Mouse (Mus musculus) erythroblast, embryonic 14.5 days (primary cell): ENCODE results near the gene Lnx2. TPM values are rescaled to one million over a fixed set of nuclear protein-coding genes. Genes with fewer than 3 reads are reported as not detected.

Source experiments
- H3K27me3 ChIP-seq: 2 replicates; pipeline ENCODE4 v1.6.1; 2012; ENCODE audit warnings: inconsistent platforms; ENCODE audit not compliant: control insufficient read depth
- H3K36me3 ChIP-seq: 2 replicates; pipeline ENCODE4 v1.6.1; 2012; ENCODE audit warnings: mild to moderate bottlenecking, inconsistent platforms; ENCODE audit not compliant: control insufficient read depth
- H3K4me1 ChIP-seq: 2 replicates; pipeline ENCODE4 v1.6.1; 2012; ENCODE audit warnings: inconsistent platforms; ENCODE audit not compliant: control insufficient read depth
- H3K4me3 ChIP-seq: replicated peaks from 2 replicates; pipeline ENCODE3; 2012; ENCODE audit warnings: moderate library complexity, mild to moderate bottlenecking, inconsistent platforms
- H3K9me3 ChIP-seq: 2 replicates; pipeline ENCODE4 v1.6.1; 2012; ENCODE audit warnings: low read length, inconsistent platforms, mixed read lengths; ENCODE audit not compliant: control insufficient read depth
- GATA1 ChIP-seq: IDR thresholded peaks from 2 replicates; pipeline ENCODE4 v1.6.1; 2012; ENCODE audit warnings: low read length, inconsistent platforms, mixed read lengths
- TAL1 ChIP-seq: IDR thresholded peaks from 3 replicates; pipeline ENCODE4 v1.6.1; 2012; ENCODE audit warnings: low read length, inconsistent platforms, mixed read lengths
- polyA plus RNA-seq: library from polyadenylated mRNA; stranded (reverse); fragments of >175 nt; gene quantifications from 2 replicates; pipeline ENCODE4 v1.2.3, GENCODE M21; 2012

Lnx2 gene
- polyA plus RNA-seq, 1 experiment: 0.14 TPM

DNA sequence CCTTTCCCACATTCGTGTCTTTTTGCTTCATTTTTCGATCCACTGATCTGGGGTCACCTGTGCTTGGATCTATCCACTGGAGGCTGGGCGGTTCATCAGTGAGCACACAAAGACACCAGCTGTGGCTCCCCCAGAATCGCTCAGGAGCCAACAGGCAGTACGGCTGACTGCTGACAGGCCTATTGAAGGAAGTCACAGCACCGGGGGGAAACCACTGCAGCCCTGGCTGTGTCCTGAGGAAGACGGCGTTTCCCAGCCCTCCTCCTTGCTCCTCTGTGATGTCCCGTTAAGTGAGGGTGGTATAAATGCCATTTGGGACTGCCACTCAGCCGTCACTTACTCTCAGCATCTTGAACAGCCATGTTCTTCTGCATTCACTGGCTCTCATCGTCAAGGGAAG is 30.5 kb downstream of the Lnx2 start:
- Histone ChIP-seq H3K27me3 (no peaks in the 10 kb centered on the region), H3K4me1 (no peaks in the 10 kb centered on the region), H3K4me3 (no peak overlapping the region), H3K36me3 (peaks cover 12% of the 10 kb centered on the region), H3K9me3 (no peaks in the 10 kb centered on the region)
- TF ChIP-seq GATA1 (no peak), TAL1 (no peak)

DNA sequence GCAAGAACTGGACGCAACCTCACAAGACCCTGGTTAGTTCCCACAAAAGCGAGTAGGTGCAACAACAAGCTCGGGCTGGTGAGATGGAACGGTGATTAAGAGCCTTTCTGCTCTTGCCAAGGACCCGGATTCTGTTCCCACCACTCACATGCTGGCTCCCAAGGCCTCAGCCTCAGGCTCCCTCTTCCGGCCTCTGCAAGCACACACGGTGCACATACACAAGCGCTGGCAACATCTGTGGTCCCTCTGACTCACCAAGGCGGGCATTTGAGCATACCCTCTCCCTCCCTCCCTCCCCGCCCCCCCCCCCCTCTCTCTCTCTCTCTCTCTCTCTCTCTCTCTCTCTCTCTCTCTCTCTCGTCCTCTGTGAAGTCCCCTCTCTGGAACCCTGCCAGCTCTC is 31.1 kb downstream of the Lnx2 start:
- Histone ChIP-seq H3K36me3 (peaks cover 18% of the 10 kb centered on the region), H3K4me3 (no peak overlapping the region), H3K9me3 (no peaks in the 10 kb centered on the region), H3K4me1 (no peaks in the 10 kb centered on the region), H3K27me3 (no peaks in the 10 kb centered on the region)
- TF ChIP-seq TAL1 (no peak), GATA1 (no peak)

DNA sequence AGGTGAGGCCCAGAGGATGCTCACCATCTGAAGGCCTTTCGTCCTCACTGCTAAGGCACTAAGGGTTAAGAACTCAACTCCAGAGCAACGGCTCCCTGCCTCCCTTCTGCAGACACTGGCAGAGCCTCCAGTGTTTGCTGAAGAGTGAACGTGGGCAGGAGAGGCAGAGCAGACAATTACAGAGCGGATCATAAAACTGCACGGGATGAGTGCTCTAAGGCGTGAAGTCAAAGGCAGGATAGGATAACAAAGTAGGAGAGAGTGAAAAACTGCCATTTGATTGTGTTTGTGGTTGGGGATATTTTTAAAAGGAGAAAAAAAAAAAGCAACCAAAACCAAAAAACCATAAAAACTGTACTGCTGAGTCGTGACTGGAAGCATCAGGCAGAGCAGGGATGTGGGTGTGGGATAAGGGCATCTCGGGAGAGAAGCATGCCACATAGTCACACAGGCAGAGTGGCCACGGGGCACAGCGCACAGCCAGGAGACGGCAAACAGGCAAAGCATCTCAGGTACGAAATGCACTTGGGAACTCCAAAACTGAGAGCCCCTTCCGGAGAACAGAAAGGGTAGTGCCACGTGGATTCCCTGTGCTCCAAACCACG is 33.0 kb downstream of the Lnx2 start:
- no peak for TF ChIP-seq GATA1
- no peak for TF ChIP-seq TAL1
- Histone ChIP-seq H3K9me3 (no peaks in the 10 kb centered on the region), H3K4me1 (no peaks in the 10 kb centered on the region), H3K27me3 (no peaks in the 10 kb centered on the region), H3K4me3 (no peak overlapping the region), H3K36me3 (peaks cover 27% of the 10 kb centered on the region)

GRCm38 (mm10) chr5:147041965-147042937 is 34.1 kb downstream of the Lnx2 start:
- Histone ChIP-seq H3K9me3 (no peaks in the 10 kb centered on the region), H3K27me3 (no peaks in the 10 kb centered on the region), H3K36me3 (peaks cover 27% of the 10 kb centered on the region), H3K4me3 (no peak overlapping the region), H3K4me1 (no peaks in the 10 kb centered on the region)
- TF ChIP-seq TAL1: no peak
- TF ChIP-seq GATA1: no peak

DNA sequence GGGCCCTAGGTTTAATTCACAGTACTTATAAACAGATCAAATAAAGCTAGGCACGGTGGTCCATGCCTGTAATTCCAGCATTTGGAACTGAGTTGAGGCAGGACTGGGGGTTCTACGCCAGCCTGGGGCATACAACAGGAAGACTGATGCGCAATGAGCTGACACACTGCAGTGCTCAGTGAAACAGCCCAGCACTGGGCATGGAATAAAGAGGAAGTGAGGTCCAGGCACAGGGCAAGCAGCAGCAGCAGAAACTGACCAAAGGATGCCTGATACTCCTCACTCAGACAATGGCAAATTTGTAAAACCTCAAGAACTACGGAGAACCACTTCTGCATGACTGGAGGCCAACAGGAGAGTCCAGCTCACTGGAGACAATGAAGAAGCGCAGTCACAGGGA is 37.0 kb downstream of the Lnx2 start:
- H3K9me3 ChIP-seq: no peaks in the 10 kb centered on the region
- H3K36me3 ChIP-seq: peaks cover 29% of the 10 kb centered on the region
- no peaks in the 10 kb centered on the region for H3K27me3 ChIP-seq
- no peak for TF ChIP-seq TAL1
- TF ChIP-seq GATA1: no peak
- no peak overlapping the region for H3K4me3 ChIP-seq
- no peaks in the 10 kb centered on the region for H3K4me1 ChIP-seq

DNA sequence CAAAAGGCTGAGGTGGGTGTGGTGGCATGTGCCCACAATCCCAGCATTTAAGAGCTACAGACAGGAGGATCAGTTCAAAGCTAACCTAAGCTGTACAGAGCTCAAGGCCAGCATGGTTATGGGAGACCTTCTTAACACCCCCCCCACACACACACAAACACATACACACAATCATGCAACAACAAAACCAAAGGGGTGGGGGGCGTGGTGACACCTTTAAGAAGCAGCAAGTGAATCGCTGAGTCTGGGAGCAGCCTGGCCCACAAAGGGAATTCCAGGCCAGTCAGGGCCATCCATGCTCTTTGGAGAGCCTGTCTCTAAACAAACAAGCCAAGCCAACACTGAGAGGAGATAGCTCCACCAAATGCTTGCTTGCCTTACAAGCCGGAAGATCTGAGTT is 38.8 kb downstream of the Lnx2 start:
- H3K9me3 ChIP-seq: no peaks in the 10 kb centered on the region
- H3K4me3 ChIP-seq: no peak overlapping the region
- TF ChIP-seq TAL1 (no peak), GATA1 (no peak)
- H3K4me1 ChIP-seq: no peaks in the 10 kb centered on the region
- peaks cover 36% of the 10 kb centered on the region for H3K36me3 ChIP-seq
- no peaks in the 10 kb centered on the region for H3K27me3 ChIP-seq

DNA sequence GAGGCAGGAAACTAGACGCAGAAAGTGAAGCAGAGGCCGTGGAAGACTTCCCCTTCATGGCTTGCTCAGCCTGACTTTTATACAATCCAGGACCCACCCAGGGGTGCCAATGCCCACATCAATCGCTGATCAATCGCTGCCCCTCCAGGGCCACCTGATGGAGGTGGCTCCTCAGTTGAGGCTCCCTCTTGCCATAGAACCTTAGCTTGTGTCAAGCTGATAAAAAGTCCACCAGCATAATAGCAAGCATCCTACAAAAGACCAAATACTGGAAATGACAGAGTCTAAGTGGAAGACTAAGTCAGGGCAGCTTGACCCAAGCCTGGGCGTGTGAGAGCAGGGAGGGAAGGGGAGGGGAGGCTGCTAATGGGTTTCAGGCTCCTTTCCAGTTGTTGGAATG is 39.7 kb downstream of the Lnx2 start:
- no peak overlapping the region for H3K4me3 ChIP-seq
- TF ChIP-seq TAL1: no peak
- H3K4me1 ChIP-seq: no peaks in the 10 kb centered on the region
- peaks cover 38% of the 10 kb centered on the region for H3K36me3 ChIP-seq
- H3K9me3 ChIP-seq: no peaks in the 10 kb centered on the region
- no peaks in the 10 kb centered on the region for H3K27me3 ChIP-seq

DNA sequence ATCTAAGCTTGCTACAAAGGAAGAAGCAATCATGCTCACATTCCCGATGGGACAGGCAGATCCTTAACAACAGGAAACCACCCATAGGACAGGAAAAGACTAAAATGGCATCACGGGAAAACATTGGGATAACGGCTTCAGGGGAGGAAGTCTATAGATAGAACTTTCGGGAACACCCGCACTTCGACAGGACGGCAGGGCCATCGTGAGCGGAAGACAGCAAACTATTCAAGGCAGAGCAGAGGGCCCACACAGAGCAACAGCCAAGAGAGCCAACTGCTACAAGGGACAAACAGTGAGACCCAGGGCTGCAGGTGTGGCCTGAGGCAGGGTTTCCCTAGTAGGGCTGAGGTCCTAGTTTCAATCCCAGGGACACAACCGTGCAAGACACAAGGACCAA is 40.4 kb downstream of the Lnx2 start:
- Histone ChIP-seq H3K4me1 (no peaks in the 10 kb centered on the region), H3K9me3 (no peaks in the 10 kb centered on the region), H3K27me3 (no peaks in the 10 kb centered on the region), H3K4me3 (no peak overlapping the region), H3K36me3 (peaks cover 37% of the 10 kb centered on the region)
- TF ChIP-seq TAL1 (no peak), GATA1 (no peak)

DNA sequence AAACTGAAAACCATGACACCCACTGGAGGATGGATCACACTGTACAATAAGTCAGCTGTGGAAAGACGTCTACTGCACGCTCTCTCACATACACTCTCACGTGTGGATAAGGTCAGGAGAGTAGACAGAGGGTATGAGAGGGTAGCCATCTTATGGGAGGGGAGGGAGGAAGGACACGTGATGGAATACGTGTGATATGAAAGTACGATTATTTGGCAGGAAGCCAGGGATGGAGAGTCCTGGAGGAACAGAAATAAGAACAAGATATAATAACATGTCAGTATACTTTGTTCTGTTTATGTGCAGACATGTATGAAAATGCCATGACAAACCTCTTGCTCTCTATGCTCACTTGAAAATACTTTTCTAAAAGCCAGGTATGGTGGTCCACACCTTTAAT is 41.1 kb downstream of the Lnx2 start:
- no peaks in the 10 kb centered on the region for H3K4me1 ChIP-seq
- peaks cover 35% of the 10 kb centered on the region for H3K36me3 ChIP-seq
- no peak overlapping the region for H3K4me3 ChIP-seq
- TF ChIP-seq TAL1 (no peak), GATA1 (no peak)
- no peaks in the 10 kb centered on the region for H3K27me3 ChIP-seq
- H3K9me3 ChIP-seq: no peaks in the 10 kb centered on the region
